Mouse (Mus musculus) midbrain, embryonic 13.5 days (tissue): Measurements from ENCODE around the gene Ccdc6. TPM values are rescaled to one million over a fixed set of nuclear protein-coding genes. Genes with fewer than 3 reads are reported as not detected.

Source experiments
- polyA plus RNA-seq: library from polyadenylated mRNA; unstranded; fragments of >200 nt; fragmentation: Nextera tagmentation; extraction: Ambion mirVana; gene quantifications from 2 replicates; pipeline ENCODE4 v1.2.1, GENCODE M21; 2015

Ccdc6 gene
- polyA plus RNA-seq, 1 experiment from 2014 or later, result 21.7 TPM

Other genes starting within 250 kb of the Ccdc6 start
- gene Mrln, start 107.5 kb downstream of the Ccdc6 start, polyA plus RNA-seq, result 1.2 TPM in 1 of 2 replicates, not detected in the other
- 0.82 and 1.5 TPM in 2 replicates for gene Slc16a9, start 148.0 kb downstream of the Ccdc6 start, polyA plus RNA-seq